Mouse (Mus musculus): ENCODE data around the gene Sirt4.

DNA sequence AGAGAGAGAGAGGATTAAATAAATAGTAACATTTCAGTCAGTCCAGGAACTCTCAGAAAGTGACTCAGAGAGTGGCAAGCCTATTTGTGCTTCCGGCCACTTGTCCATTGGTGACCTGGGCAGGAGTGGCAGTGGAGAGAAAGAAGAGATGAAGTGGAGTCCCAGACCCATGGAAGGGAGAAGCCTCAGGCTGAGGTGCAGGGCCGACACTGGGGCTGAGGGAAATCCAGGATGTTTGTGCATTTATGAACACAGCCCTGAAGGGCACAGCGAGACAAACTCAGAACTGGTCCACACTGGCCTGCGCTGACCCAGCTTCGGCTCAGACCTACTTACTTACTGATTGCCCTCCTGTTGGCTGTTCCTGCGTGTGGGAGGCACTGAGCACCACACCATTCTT is 14.7 kb downstream of the Sirt4 start:
- no peak for TF ChIP-seq POLR2AphosphoS5 (IDR thresholded peaks at IDR 0.05; ENCODE audit: insufficient replicate concordance, low read depth, low read length)
- no peak for TF ChIP-seq CTCF (IDR thresholded peaks at IDR 0.05; ENCODE audit: low read depth, low read length)
- no peak for TF ChIP-seq GATA1 (IDR thresholded peaks at IDR 0.05; ENCODE audit: borderline replicate concordance, low read length)
- no peak for TF ChIP-seq TAL1 (conservative IDR thresholded peaks at IDR 0.05; ENCODE audit: low read depth, low read length)
- TF ChIP-seq GATA2 (IDR thresholded peaks at IDR 0.05; ENCODE audit: borderline replicate concordance, low read depth, low read length): no peak

Data from G1E (cell line).